Mouse (Mus musculus) naive thymus-derived CD4-positive, alpha-beta T cell, adult 2 months (primary cell): ENCODE results near the gene Nkain4.

ENCODE experiments used
- DNase-seq: peaks from one replicate; pipeline ENCODE4 v3.0.0-alpha.2; 2011; ENCODE audit warnings: low read depth

Nkain4 gene

DNA sequence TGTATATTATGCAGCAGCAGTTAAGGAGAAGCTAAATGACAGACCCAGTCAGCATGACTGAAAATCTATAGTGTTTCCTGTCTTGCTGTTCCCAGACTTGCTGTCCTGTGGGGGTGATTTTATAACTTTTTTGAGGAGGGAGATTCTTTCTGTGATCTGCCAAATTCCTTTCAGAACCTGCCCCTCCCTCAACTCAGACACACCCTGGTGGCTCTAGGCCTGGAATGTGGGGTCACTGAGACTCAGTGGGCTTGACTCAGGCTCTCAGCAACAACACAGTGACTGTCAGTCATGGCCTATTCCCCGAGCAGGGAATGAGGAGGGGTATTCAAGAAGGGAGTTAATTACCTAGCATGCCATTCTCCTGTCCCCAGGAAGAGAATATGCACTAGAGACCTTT, 4.6 kb downstream of the Nkain4 start:
- no peak for DNase-seq

DNA sequence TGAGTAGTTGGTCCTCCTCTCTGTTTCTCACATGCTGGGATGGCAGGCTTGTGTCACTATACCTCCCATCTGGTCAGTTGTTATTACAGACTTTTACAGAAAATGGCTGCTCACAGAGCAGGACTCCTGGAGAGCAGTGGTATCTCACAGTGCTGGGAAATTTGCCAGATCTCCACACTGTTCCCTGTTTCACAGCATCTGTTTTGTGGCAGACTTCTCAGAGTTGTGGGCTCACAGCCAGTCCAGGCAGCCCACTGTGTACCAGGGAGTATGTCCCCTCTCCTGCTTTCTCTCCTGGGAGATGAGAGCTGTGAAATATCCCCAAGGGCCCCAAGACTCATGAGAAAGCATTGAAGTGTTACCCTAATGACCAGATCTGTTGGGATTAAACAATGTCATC, 12.6 kb downstream of the Nkain4 start:
- DNase-seq = no peak

DNA sequence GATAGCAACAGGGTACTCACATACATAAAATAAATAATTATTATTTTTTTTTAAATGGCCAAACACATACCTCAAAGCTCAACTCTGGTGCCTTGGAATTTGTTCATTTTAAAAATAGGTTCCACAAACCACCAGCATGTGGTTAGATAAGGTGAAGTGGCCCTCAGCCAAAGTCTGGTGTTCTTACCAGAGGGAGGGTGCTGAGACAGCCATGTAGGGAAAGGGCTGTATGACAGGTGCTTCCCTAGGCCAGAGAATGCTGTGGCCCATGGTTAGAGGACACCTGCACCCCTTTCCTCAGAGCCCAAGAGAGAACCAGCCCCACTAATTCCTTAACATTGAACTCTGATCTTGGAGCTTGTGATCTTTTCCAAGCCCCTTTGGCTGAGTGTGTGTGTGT, 14.3 kb downstream of the Nkain4 start:
- DNase-seq = no peak

DNA sequence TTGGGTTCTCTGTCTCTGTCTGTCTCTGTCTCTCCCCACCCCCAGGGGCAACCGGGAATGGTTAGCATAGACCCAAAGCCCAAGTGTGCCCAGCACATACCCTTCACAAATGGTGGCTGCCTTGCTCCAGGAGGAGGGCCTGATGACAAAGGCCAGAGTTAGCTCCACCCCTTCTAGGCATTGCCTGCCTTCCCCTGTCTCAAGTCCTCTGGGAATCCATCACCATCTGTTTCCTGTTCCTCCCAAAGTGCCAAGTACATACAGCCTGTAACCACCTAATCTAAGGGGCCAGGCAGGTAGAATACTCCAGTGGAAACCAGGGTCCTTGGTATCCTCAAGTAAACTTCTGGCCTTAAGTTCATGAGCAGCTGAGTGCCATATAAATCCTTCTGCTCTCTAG, 22.1 kb downstream of the Nkain4 start:
- DNase-seq = no peak

DNA sequence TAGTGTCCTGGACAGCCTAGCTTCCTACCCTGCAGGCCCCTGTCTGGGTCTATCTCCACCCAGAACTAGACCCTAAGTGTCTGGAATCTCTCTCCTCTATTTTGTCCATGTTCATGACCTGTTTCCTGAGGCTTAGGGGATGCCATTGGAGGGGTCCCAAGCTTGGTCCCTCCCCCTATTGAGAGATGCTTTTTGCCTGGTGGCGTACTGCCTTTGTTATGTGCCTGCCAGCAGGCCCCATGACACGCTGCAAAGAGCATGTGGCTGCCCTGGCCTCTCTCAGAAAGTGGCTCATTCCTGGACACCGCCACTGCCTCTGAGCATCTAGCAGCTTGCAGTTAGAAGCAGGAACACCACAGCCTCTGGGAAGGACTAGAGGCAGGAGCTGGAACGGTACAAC, 25.8 kb downstream of the Nkain4 start, which contains the start of gene Birc7:
Birc7 (plus strand) TSS at position 301 of the 400 bp plus-strand sequence.
- DNase-seq = no peak

DNA sequence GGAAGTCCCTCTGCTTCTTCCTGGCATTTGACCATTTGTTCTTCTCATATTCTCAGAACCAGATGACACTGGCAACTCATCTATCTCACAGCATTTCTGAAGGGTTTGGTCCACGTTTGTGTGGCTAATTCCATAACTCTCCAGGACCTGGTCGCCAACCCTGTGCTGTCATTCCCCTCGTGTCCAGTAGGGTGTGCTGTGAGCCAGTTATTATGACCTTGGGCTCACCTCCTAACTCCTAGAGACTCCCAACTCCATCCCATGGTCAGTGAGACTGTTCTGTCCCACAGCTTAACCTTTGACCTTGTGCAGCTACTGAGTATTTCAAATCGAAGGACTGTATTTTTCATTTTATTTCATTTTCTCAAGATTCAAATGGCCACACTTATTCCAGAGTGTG, 29.3 kb downstream of the Nkain4 start:
- DNase-seq = peak; percentile 82

DNA sequence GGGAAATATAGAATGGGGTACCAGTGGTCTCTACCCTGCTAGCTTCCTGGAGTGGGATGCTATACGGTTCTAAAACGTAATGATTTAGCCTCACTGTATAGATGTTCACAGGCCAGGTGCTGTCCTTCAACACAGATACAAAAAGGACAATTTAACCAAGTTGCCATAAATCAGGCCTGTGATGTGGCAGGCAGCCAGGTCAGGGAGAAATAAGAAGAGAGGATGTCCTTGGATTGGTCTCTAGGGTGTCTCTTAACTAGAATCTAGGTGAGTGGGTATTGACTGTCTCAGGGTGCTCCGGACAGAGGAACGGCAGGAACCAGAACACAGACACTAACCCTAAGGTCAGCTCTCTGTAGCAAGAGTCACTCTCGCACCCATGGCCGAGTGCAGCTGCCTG, 31.8 kb downstream of the Nkain4 start:
- no peak for DNase-seq

DNA sequence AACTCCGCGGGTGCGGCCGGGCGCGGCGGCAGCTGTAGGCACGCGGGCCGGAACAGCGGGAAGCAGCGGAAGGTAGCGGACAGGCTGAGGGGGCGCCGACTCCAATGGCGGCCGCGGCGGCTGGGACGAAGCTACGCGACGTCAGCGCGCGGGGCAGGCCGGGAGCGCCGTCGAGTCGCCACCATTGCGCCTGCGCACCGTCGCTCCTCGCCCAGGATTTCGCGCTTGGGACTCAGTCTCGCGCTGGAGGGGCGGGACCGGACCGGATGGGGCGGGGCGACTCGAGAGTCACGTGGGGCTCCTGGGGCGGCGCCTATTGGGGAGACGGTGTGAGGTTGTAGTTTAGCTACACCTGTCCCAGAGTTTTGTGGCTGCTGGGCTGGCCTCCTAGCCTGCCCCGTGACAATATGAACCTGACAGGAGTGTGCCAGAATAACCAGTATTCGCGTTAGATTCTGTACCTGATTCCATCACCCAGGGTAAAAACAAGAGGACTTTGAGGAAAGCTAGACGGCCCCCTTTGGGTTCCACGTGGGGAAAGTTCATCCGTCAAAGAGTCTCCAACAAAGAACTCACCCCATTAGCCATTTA, 33.6 kb downstream of the Nkain4 start, which contains the start of gene Ythdf1:
Ythdf1 (minus strand) TSS at position 140 of the 591 bp plus-strand sequence.
- peak; percentile 98 for DNase-seq

DNA sequence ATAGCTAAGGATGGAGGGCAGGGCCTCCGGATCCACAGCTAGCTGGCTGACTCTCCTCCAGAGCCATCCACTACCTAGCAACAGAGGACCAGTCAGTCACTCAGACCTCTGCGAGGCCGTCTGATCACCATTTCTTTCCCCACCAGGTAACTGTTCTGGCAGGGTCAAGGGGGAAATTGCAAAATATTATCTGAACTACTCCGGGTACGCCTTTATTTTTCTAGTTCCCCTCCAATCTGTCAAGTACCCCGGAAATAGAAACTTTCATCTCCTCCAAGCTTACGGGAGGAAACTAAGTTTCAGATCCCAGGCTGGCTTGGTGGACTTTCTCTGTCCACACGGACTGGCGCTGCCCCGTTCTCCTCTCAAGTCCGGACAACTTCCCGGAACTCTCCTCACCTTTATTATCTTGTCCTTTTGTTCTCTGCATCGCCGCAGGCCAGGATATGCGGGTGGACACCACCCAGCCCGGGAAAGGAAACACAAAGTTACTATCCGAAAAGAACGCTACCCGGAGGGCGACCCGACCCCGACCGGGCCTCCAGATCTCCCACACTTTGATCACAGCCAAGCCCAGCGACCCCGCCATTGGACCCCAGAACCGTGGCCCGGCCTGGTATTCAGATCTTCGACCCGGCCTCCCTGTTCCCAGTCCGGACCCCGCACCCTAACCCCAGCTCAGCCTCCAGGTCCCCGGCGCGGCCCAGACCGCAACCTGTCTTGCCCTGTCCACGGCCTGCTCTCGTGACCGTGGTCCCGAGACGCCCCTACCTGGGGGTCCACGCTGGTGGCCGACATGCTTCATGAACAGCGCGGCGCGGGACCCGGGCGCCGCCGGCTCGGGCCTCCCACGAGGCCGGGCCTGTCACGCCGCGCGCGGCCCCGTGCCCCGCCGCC, 34.3 kb downstream of the Nkain4 start:
- no peak for DNase-seq

DNA sequence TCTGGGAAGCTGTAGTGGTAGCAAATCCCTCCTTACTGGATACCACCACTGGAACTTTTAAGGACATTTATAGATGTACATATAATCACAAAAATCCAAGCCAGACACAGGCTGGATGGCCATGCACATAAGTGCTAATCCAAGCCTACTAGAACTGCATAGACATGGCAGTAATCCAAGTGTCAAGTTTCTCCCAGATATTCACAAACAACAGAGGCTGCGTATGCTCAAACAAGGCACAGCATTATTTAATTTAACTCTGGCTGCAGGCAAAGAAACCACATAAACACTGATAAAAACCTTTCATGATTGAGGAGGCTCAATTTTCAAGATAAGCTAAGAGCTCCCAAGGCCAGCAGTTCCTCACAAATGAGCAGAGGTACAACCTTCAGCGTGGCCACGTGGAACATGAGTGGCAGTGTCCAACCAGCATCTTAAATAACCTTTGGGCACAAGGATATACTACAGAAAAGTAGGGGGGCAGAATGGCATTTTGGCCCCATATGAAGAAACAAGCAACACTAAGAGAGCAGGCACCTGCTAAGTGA, 38.5 kb downstream of the Nkain4 start:
- no peak for DNase-seq

DNA sequence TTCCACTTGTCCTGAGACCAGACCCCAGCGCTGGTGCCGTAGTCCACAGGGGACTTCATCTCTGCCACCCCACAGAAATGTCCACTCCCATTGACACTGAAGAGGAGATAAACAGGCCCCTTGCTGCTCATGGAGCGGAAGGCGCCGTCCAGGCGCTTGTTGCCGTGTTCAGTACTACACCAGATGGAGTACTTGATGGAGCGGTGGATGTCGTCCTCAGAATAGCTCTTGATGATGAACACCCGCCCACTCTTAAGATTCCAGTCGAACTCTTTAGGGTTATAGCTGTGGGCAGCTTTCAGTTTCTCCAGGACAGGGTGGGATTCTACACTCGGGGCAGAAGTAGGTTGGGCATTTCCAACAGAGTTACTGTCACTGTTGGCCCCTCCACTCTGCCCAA, 43.6 kb downstream of the Nkain4 start:
- DNase-seq = no peak

DNA sequence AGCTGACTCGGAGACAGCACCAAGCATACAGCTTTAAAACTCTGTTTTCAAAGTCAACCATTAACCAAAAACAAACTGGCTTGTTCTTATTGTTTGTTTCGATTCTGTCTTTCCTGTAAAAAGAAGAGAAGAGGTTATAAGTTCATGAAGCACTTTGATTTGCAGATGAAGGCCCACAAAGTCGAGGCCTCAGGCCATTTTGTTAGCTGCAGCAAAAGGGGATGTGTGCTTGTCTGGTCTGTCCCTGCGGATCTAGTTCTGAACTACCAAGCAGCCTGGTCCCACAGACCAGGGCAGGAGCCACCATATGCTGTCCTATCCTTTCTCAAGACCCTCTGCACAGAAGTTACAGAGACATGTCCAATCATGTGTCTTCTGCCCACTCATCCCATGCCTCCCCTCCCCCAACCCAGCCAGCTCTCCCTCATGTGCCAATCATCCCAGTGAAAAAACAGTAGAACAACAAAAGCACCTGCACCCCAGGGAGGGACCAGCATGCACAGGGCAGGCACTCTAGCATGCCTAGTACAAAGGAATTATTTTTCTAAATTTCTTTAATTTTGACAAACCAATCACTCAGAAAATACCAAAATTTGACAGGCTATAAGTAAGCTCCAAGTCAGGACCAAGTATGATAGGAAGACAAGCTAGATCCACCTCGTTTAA, 48.8 kb downstream of the Nkain4 start:
- DNase-seq = no peak

DNA sequence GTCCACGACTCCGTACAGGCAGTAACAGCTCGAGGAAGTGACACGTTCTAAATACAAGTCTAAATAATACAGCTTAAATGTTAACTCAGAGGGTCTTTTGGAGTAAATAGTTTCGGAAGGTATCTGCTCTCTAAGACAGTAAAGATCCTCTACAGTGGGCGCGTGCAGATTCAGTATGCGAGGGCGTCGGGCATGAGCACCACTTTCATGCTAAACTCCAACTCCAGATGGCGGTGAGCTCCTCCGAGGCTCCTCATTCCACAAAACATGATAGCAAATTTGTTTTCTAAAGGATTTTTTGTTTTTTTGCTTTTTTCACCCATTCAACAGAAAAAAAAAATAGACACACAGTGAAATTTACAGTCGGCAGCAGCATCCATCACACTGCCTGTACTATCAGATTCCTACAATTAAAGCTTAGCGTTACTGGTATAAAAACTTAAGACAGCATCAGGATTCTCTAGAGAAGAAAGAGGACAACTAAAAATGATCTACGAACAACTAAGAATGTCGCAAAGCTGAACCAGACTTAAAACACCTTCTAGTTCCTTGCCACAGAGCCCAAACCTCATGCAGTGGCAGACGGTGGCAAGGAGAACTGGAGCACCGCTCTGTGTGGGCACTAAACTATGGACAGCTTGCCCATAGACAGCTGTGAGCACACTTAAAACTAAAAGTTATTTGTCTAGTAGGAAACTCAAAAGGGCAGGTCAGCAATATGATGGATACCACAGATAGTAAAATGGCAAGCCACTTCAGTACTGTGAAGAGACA, 49.9 kb downstream of the Nkain4 start:
- DNase-seq = no peak

DNA sequence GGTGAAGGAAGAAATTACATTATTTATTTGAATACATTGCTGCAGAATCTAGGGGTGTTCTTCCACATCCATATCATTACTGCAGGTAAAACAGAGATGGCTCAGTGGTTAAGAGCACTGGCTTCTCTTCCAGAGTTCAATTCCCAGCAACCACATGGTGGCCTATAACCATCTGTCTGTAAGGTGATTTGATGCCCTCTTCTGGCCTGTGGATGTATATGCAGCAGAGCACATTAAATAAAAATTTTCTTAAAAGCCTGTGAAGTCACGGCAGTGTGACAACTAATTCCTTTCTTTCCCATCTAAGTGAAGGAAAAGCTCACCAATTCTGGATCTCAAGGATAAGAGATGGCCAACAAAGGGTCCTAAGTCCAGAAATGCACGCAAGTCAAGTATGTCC, 52.4 kb downstream of the Nkain4 start:
- DNase-seq = peak; percentile 52

DNA sequence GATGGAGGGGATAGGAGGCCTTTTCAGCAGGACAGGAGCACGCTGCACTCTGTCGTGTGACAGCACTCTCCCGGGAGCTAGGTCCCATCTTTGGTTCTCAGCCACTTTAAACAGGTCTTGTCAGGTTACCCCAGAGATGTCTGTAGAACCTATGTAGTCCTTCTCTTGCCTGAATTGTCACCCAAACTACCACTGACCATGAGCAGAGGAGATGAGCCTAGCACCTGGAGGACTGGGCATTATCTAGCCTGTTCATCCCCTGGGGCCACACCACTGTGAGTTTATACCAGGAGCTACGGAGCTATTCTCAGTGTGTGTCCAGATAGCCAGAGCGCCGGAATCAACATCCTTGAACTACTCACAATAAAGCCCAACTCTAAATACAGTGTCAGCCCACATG, 56.6 kb downstream of the Nkain4 start:
- DNase-seq = no peak

DNA sequence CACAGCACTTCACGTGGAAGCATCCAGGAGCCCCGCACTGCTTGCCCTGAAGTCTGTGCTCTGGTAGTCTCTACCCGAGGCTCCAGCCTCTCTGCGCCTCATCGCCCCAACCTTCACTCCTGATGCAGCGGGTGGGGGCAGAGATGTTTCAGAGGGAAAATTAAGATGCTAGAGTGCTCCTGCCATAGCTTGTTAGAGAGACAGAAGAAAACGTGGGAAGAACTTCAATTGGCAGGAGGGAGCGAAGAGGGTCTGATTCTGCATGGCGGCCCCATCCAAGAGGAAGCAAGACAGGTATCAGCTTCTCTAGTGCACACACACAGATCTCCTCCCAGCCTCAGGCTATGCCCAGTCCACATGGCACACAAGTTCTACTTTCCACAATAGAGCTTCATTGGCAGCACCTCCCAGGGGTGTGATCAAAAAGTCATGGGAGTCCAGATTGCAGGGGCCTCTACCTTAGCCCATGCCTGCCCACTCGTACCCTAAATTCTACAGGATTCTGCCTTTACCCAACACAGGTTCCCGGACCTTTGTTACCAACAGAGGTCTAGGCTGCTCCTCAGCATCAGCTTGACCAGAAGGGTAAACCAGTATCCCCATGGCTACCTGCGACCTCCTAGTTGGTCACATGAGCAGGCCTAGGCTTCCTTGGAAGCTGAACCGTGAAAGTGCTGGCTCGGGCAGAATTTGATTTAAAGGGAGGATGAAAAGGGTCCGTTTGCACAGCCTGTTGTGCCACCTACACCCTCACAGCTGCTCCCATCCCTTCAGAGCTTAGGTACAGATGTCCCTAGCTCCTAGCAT, 57.5 kb downstream of the Nkain4 start:
- DNase-seq = no peak

DNA sequence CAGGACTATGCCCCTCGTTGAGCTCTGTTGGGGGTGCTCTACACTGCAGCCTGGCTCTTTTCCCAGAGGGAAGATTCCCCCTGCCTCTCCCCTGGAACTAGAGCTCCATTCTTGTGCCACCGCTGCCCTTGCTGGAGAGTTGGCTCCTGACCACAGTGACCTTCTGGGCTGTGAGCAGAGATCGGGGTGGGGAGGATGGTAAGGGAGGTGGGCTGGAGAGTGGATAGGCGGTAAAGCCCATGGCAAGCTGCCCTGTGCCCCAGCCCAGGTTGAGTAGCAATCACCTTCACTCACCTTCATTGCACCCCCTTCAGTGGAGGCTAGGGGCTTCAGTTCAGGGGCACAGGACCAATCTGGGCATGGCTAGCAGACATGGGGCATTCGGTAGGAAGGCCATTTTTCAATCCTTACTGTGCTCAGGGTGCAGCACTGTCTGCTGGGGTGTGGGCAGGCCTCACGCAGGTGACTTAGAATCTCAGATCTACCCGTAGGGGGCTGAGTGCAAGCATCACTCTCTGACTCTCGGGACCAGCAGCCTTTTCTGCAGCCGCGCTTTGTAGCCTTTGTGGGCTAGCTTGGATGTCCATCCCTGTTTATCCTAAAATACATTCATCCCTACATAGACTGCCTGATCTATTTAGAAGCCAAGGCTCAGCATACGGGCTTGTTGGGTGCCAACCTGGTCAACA, 58.5 kb downstream of the Nkain4 start:
- DNase-seq = no peak

DNA sequence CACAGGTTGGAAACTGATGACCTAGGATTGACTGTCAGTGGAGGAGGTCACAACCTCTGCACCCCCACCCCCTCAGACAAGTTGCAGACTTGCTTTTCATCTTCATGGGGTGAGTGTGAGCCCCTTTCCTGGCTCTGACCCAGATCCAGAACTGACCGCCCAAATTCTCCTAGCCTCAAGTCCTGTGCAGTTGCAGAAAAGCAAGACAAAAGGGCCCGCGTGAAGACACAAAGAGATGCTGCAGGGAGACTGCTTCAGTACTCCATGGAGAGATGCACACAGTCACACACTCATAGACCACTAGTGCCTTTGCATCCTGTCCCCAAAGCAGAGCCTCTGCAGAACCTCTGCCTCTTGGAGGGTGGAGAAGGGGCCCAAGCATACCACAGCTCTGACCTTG, 59.2 kb downstream of the Nkain4 start:
- DNase-seq = no peak

DNA sequence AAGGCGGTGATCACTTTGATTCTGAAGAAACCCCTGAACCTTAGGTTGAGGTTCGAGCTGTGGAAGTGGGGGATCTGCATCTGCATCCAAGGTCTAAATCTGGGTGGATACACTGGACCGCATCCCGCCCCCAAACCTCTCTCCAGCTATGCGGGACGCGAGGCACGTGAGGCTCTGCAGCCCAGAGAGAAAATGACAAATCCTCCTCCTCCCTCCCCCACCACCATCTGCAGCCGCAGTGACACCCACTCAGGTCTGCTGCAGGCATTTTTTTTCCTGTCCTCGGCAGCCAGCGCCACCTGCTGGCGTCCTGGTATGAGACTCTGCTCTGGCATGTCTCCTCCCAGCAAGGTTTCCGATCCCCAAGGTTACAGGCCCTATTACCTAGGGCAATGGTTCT, 59.8 kb downstream of the Nkain4 start:
- peak; percentile 64 for DNase-seq

DNA sequence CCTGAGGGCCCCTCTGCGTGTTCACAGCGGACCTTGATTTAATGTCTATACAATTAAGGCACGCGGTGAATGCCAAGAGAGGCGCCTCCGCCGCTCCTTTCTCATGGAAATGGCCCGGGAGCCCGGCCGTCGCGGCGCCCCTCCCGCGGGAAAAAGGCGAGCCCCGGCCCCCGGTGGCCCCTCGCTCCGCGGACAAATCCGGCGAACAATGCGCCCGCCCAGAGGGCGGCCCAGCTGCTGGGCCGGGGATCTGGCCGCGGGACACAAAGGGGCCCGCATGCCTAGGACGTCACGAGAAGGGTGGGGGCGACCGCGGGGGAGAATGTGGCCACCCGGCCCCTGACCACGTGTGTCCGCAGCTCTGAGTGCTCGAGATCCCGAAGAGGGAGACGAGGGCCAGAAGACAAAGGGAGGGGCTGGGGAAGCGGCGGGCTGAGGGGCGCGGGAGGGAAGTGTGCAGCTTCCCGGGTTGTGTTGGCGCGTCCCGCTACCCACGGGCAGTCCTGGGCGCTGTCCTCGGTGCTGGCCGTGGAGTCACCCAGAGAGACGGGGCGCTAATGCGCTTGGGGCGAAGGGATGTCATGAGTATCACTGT, 60.4 kb downstream of the Nkain4 start:
- DNase-seq = no peak
